Mouse (Mus musculus) CH12F3 (cell line): ENCODE results near the gene Topbp1.
"Not testable (repeated sequence)": the region's sequence is repeated elsewhere in the genome, so short reads cannot be mapped to it uniquely, and the experiment has no call there.

Source experiments
- in situ Hi-C: fragments of 300-500 bp; cut with MboI; formaldehyde crosslinking; loops from 2 replicates; pipeline ENCODE4 v1.14.3; 2020; ENCODE audit warnings: low sequenced_read_pairs

Topbp1 gene

DNA sequence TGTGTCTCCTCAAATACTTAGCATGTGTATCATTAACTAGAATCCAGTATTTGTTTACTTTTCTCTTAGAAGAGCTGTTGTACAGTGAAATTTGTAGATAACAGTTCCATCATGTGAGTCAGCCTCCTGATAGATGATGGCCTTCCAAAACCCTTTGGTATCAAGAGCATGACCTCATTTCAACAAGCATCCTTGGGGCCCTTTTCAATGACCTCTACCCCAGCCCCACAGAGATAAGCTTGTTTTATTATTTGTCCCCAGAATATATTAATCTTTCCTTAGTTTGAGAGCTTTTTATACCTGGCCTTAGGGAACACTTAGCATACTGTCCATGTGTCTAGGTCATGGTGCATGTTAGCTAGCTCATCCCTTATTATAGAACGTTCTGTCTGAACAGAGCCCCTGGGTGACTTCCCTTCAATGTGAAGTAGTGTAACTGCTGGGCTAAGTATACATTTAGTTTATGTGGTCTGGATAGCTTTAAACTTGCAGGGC, 43.0 kb downstream of the Topbp1 start:
- in situ Hi-C loops: no loop called here

DNA sequence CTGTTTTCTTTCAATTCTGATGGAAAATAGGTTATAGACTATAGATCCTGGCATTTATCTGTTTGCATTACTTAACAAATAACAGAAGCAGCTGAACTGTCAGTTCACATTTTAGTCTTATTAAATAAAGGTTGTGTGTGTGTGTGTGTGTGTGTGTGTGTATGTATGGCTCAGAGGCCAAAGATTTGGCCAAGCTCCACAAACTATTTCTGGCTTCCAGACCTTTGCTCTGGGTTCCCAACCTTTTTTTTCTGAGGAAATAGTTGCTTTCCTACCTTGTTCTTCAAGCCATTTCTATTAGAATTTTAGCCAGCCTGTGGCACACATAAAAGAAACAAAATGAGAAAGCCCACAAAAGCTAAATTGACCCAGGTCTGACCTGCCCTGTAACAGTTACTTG, 43.8 kb downstream of the Topbp1 start:
- in situ Hi-C loops: no loop called here

- in situ Hi-C loops: not testable (repeated sequence)
Measured at GRCm38 (mm10) chr9:103353500-103354260, 48.7 kb downstream of the Topbp1 start.

GRCm38 (mm10) chr9:103357893-103358292, 52.9 kb downstream of the Topbp1 start:
- in situ Hi-C loops: no loop called here

DNA sequence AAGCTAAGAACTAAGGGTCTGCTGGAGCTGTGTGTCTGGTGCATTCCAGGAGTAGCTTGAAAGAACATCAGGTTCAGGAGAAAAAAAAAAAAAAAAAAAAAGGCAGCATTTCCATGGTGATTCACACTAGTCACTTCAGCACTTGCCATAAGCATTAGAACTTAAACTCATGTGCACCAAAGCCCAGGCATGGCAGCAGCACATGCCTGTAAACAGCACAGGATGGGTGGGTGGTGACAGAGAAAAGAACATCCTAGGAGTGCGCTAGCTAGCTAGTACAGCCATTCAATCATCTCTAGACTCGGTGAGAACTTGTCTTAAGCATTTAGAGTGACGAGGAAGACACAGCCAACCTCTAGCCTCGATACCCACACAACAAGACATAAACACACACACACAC, 53.5 kb downstream of the Topbp1 start:
- in situ Hi-C loops: no loop called here

DNA sequence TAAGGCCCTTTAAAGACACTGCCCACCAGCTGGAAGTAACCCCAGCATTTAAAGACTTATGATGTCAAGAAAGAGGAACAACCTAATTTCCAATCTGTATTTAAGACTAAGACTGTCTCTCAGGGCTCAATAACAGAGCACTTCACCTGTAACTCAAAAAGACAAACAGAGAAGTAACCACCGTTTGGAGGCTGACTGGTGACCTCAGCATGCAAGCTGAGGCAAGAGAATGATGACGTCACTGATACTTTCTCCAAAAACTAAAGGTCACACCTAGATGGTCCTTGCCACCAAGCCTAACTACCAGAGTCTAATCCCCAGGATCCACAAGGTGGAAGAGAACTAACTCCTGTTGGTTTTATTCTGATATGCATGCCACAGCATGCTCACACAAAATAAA, 55.6 kb downstream of the Topbp1 start:
- in situ Hi-C loops: no loop called here

GRCm38 (mm10) chr9:103363088-103363487, 58.1 kb downstream of the Topbp1 start:
- in situ Hi-C loops: no loop called here

GRCm38 (mm10) chr9:103363730-103364417, 58.9 kb downstream of the Topbp1 start:
- in situ Hi-C loops: no loop called here

- in situ Hi-C loops: no loop called here
Measured at GRCm38 (mm10) chr9:103364601-103365289, 59.7 kb downstream of the Topbp1 start.

DNA sequence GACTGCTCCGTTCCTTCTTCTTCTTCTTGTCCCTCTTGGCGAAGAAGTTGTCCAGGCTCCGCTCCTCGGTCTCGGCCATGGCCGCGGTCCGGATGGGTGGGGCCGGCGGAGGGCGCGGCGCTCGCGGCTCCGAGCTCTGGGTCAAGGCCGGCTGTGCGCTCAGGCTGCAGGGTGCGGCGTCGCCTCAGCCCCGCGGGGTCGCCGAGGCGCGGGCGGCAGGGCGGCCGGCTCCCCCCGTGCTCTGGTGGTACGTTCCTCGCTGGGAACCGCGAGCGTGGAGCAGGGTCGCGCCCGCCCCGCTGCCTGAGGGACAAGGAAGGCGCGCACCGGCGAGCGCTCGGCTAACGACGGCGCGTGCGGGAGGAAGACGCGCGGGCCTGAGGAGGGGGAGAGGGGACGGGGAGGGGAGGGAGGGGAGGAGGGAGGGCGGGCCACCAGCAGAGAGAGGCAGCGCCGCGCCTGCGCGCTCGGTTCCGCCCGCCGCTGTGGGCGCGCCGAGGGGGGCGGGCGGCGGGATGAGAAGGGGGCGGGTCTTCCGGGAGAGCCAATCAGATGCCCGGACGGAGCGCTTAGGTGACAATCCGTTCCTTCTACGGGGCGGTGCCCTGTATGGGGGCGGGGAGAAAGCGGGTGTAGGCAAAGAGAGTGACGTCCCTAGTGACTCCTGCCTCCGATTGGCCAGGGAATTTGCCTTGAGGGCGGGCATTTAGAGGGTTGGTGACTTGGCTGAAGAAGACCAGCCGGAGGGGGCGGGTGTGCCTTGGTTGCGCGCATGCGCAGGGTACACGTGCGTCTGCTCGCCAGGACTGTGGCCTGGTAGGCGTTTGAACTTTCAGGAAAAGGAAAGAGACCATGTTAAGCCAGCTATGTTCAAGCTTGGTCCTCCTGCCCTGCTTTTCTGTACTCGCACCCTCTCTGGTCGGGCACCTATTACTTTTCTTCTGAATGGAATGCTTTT, 60.6 kb downstream of the Topbp1 start, which contains the start of gene Cdv3:
Gene Cdv3, minus strand, starts transcription at position 551 of the 958 bp plus-strand sequence.
- in situ Hi-C loops: no loop called here

- in situ Hi-C loops: no loop called here
Measured at GRCm38 (mm10) chr9:103366356-103366755, 61.3 kb downstream of the Topbp1 start.

DNA sequence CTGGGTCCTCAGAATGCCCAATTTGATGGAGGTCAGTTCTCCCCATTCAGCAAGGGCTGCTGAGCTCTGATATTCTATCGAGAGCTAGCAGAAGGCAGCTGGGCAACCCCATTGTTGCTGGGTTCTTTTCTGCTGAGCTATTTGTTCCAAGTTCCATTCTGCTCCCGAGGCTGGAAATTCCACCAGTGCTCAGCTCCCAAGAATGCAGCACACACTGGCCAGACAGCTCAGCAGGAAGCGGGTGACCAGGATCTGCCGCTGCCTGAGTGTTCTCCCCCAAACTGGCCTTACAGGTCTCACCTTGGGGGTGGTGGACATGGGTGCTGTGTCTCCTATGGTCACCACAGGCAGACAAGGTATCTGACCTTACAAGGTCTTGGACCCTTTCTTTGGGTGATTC, 64.9 kb downstream of the Topbp1 start:
- in situ Hi-C loops: no loop called here

DNA sequence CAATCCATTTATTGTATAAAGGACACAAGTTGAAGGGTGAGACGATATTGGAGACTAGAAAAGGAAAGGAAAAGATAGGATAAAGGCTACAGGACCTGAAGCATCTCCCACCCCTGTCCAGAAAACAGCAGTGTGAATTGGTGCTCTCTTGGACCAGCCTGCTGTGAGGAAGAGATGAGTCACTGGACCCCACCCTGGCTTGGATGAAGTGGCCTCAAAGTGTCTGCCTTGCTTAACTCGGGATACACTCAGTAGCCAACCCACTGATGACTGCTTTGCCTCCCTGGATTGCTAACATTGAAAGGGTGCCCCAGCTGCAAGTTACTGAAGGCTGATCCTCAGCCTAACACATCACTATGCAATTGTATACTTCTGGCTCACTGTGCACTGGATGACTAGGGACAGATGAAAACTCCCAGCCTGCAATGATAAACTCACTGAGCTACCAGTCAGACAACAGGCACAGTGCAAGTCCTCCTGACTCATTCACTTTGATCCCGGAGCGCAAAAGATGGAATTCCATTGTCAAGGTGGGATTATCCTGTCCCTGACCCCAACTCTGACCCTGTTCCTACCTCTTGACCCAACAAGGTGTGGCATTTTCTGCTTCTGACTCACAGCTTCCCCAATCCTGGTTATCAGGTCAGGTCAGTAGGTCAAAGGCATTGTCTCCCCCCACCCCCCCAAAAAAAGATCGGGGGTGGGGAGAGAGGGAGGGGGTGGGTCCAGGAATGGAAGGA, 67.4 kb downstream of the Topbp1 start:
- in situ Hi-C loops: no loop called here

- in situ Hi-C loops: no loop called here
Measured at GRCm38 (mm10) chr9:103376346-103377320, 71.6 kb downstream of the Topbp1 start.

DNA sequence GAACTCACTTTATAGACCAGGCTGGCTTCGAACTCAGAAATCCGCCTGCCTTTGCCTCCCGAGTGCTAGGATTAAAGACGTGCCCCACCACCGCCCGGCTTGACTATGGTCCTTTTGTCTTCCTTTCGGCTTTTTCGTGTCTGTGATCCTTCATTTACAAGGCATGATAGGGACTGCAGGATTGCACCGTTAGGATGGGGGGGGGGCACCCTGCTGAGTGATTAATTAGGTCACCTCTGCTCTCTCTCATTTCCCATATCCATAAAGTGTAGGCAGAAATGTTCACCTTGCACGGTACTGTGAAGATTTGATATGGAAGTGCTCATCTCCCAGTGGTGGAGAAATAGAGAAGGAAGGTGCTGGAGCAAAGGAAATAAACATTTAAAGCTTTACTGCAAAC, 73.7 kb downstream of the Topbp1 start:
- in situ Hi-C loops: no loop called here

- in situ Hi-C loops: no loop called here
Measured at GRCm38 (mm10) chr9:103379199-103379598, 74.2 kb downstream of the Topbp1 start.

- in situ Hi-C loops: no loop called here
Measured at GRCm38 (mm10) chr9:103380566-103380965, 75.6 kb downstream of the Topbp1 start.

DNA sequence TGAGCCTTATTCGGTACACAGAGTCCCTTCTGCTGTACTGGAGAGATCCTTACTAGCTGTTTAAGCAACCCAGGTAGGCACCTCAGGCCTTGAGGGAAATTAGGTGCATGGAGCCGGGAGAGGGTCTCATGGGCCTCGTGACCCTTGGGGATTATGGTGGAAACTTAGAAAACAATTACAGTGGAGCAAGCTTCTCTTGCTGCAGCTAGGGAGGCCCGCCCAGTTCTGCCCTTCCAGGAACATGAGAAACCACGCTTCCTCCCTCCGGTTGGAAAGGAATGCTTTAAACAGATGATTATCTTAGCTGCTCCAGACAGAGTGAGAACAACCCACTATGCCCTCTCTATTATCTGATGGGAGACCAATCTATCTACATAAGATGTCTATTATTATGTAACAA, 78.0 kb downstream of the Topbp1 start:
- in situ Hi-C loops: no loop called here

DNA sequence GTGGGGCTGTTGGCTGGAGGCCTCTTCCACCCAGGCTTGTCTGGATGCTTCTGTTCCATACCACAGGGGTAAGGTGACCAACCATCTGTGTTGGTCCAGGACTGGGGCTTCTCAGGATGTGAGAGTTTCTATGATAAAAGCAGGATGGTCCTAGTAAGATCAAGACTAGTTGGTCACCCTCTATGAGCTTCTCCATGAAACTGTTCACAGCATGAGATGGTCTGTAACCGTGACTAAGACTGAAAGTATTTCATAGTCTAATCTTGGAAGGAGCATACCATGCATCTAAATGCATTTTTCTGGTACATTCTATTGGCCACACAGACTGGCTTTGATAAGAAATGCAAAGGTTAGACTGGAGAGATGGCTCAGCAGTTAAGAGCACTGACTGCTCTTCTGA, 78.6 kb downstream of the Topbp1 start:
- in situ Hi-C loops: no loop called here
